Mouse (Mus musculus) neural tube, embryonic 10.5 days (tissue): ENCODE data around the gene Wipf1.
A peak's percentile ranks its signal among the peaks of the same experiment; 100 is the strongest.
"Not testable (repeated sequence)": the region's sequence is repeated elsewhere in the genome, so short reads cannot be mapped to it uniquely, and the experiment has no call there.

Experiments used
- DNase-seq: peaks from one replicate; pipeline ENCODE4 v3.0.0-alpha.2; 2017; ENCODE audit warnings: low spot score; ENCODE audit errors: extremely low spot score

Gene Wipf1

DNA sequence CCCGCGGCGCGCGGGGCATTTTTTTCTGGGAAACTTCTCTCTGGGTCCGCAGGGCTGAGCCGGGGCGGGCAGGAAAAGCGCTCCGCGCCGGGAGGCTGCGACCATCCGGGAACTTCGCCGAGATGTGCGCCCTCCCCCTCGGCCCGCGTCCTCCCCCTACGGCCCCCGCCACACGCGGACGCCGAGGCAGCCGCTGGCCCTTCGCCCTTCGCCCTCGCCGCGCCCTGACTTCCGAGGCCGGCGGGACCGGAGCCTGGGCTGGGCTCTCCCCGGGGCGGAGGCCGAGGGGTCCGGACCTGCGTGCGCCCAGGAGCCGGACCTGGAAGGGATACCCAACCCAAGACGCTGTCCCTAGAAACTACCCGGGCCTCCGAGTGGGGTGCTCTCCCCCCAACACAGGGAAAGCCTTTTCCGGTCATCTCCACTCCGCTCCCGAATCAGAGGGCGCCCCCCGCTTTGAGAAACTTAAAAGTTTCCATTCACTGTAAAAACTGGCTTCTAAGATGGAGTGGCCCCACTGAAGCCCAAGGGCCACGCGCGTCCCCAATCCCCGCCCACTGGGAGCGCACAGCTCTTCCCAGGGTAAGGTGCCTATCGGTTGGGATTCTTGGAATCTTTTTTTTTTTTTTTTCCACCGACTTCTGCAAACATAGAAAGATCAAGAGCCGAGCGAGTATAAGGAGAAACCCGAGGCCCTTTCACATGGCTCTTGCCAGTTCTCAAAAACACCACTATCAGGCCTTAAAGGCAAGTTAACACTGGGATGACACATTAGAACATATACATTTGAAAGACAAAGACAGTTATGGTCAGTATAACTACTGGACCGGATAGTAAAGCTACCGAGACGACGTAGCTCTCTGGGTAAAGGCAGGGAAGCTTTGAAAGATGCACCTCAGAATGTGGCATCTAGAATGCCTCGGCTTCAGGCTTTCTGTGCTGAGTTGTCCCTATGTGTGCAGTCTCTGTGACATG is at the start of gene Wipf1:
Gene Wipf1, minus strand, starts transcription at position 379 of the 975 bp plus-strand sequence.
- DNase-seq: peak; percentile 83

DNA sequence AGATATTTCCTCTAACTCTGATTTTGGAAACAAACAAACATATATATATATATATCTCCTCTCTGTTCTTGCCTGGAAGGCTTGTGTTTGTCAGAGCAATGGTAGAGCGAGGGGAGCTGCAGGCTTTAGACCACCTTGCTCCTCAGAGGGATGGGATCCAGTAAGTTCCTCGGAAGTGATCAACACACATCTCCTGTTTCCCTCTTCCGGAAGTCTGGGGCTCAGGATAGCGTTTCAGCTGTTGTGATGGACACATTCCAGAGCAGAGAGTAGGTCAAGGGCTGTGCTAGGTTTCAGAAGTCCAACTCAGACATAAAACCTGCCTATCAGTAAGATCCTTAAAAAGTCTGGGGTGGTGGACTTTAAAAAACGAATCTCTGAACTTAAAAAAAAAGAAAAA is 49.6 kb upstream of the Wipf1 start:
- DNase-seq: no peak

DNA sequence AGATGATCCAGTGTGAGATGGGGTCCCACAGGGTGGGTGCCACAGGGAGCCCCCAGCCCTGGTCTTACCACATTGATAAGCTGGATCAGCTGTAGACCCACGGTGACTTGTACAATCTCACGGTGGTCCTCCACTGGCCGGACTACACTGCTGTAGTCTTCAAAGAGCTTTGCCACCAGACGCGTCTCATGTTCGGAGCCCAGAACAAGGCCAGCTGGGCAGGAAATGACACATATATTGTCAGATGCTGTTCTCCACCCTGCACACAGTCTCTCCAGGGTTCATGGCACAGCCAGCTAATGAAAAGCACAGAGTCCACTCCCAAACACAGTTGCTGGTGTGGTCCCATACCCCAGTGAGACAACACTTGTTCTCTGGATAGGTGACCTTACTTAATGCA is 44.9 kb upstream of the Wipf1 start:
- DNase-seq: no peak

DNA sequence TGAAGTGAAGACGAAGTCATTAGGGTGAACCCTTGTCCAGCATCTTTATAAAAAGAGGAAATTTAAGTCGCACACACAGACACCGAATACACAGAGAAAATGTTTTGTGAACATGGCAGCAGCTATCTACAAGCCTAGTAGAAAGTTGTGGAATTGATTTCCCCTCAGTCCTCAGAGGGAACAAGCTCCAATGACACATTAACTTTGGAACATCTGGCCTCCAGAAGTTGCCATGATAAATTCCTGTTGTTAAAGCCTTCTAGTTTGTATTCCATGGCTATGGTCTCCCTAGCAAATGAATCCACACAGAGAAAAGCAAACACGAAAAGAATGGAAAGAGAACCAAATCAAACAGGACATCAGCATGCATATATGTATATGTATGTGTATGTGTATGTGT is 44.0 kb upstream of the Wipf1 start:
- no peak for DNase-seq

DNA sequence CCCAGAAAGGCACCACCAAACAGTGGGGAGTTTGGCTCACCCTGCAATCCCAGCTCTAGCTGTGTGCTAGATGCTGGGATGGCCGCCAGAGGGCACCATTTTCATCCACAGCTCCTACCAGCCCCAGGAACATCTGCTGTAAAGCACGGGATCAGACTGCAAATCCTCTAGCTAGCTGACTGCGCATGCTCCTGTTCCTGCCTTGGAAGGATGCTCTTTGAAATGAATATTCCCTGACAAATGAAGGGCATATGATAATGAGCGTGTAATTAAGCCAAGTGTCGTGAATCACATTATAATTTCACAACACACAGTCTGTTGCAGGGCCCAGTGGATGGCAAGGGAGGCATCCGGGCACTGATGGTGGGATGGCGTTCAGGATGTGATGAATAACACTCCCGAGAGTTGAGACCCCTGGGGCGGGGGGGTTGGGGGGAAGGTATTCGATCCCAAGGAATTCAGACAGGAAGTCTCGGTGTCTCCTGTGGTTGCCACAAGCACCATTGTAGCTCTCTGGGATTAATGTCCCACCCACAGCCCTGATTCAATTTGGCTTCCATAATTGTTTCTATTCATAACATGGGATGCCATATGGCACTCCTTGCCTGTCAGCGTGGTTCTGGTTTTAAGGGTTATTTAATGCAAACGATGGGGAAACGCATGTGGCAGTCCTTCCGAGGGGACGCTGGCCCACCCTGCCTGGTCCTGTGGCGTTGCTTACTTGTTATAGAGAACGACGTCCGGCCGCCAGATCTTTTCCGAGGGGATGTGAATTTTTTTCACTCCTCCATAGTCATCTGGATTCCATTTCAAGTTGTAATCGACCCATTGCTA is 43.2 kb upstream of the Wipf1 start:
- peak; percentile 85 for DNase-seq

DNA sequence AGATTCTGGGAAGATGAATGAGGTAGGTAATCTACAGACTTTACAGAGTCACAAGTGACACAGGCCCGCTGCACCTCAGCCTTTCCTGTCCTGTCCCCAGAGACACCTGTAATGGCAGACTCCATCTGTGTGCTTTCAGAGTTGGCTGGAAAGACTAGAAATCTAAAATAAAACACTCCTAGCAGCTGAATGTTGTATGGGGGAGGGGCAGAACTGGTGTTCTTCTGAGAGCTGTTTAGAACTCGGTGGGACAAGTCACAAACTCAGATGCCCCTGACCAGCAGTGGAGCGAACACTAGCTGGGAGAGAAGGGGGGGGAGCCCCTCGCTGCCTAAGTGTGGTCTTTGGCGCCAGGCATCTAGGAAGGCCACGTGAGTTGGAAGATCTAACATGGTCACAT is 42.4 kb upstream of the Wipf1 start:
- no peak for DNase-seq

DNA sequence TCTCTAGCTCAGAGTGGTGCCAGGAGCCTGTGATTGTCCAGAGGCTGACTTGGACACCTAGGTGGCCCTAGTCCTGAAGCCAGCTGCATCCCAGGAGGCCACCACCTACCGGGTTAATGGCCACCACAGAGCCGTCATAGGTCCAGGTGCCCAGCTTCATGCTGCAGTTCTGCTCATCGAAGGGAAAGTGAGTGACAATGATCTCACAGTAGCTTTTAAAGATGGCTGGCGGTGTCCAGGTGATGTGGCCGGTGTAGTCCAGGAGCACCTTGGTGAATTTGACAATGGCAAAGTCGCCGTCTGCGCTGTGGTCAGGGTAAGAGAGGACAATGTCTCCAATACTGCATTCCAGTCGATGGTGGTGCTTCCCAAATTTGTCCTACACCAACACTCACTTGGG is 41.8 kb upstream of the Wipf1 start:
- no peak for DNase-seq

DNA sequence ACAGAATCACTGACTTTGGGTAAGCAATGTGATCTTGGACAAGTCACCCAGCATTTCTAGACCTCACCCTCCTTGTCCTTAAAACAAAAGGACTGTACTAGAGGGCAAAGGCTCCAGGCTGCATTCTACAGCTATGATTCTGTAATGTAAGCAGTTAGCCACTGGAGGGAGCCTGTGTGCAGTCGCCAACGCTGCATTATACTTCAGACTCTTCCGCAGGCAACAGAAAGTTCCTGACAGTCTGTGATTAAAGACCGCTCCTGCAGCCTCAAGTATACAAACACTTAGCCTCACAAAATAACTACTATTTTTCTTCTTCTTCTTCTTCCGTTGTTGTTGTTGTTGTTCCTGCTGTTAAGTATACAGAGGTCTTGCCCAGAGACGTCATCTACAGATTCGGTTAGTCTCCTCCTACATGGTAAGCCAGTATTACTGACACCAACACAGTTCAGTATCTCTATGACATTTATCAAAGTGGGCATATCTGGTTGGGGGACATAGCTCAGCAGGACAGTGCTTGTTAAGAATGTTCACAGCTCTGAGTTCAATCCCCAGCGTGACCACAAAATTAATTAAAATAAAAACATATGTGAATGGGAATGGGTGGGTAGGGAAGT is 37.6 kb upstream of the Wipf1 start:
- no peak for DNase-seq

DNA sequence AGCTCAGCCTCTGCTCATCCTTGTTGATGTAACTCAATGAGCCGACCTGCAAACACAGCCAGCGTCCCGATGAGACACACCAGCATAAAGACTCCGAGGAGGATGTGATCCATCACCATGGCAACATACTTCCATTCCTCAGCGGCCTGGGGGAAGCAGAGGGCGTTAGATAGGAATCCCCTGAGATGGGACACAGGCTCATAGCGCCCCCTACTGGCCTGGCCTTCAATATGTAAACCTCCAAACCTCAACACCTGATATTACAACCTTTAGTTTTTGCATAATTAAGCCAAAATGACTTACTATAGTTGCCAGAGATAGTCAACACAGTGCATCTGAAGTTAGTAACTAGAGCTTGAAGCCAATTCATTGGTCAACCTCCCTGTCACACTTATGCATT is 36.6 kb upstream of the Wipf1 start:
- no peak for DNase-seq

DNA sequence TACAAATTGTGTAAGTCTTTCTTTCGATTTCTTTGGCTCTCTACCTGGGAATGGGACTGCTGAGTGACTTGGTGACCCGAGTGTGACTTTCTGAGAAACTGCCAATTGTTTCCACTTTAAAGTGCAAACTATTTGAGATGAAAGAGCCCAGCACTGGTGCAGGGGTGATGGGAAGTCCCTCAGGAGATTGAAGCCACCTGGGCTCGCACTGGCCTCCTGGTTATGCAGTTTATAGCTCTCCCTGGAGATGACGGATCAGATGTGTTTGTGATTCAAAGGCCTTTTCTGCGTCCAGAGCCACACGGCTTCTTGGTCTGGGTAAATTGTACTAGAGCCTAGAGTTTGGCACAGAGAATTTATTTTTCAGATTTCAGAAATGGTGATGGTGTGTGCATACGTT is 34.2 kb upstream of the Wipf1 start:
- no peak for DNase-seq

DNA sequence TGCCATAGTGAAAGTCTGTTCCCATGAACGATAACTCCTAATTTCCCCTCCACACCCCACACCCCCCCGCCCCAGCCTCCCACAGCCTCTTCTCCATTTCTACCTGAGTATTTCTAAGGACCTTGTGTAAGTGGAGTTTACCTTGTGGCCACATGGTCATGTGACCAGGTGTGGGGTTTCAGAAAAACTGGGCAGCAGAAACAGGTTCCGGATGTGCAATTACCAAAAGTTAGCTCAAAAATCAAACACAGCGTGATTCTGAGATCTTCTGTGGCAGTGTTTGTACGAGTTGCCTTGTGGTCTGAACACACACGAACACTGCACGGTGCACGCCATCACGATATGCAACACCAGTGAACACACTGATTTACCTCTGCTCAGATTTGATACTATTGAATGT is 33.1 kb upstream of the Wipf1 start:
- DNase-seq: no peak

DNA sequence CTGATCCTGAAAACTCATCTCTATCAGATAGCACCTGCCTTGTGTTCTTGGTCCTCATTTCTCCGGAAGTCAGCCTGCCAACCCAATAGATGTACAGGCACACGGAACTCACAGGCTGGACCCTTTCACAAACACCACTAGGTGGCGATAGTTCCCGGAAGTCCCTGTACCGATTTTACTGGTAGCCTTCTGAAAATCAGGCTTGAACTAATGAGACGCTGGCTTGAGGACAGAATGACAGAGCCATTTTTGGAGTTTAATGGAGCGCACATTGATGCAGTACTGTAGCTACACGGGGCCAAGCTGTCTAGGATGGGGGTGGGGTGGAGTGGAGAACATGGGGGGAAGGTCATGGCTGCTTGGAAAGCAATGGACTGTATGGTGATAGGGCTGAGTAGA is 32.1 kb upstream of the Wipf1 start:
- peak; percentile 73 for DNase-seq

DNA sequence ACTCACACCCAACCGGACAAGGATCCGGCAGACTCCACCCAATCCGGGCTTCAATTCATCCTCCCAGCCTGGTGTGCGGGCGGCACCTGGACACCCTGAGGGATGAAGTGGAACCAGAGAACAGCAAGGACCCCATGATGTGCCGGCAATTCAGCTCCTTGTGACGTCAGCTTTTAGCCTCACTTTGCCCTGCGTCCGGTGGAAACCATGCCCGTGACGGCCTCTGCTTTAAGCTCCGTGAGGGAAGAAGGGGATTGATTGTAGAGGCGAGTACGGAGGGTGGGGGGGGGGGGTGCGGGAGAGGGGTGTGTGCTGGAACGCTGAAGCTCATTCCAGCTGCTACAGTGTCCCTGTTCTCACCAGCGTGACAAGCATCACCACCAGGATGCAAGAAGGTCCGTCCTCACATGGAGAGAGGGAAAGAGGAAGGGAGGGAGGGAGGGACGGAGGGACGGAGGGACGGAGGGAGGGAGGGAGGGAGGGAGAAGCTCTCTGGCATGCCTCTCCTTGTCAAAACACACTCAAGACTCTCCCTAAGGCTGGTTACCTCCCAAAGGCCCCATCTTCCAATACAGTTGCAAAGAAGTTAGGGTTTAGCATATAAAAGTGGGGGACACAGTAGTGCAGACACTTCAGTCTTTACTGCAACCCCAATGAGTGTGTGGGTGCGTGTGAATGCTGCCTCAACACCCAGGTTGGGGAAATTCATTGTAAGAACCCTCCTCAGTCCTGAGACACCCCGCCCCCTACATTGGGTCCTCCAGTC is 31.5 kb upstream of the Wipf1 start:
- DNase-seq: peak; percentile 50

DNA sequence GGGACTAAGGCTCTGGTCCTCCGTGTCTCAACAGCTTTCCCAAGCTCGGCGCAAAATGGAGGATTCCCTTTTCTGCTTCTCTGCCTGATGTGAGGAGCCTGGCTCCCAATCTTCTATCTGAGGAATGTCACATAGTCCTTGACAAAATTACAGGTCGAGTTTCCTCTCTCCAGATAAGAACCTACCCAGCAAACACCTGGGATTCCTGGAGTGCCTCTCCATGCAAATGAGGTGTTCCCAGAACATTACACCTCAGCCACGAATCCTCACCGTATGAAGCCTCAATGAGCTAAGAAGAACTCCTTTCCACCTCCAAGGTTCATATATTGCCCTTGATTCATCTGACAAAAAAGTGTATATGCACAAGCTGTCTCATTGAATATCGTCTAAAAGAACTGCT is 30.9 kb upstream of the Wipf1 start:
- DNase-seq: no peak

DNA sequence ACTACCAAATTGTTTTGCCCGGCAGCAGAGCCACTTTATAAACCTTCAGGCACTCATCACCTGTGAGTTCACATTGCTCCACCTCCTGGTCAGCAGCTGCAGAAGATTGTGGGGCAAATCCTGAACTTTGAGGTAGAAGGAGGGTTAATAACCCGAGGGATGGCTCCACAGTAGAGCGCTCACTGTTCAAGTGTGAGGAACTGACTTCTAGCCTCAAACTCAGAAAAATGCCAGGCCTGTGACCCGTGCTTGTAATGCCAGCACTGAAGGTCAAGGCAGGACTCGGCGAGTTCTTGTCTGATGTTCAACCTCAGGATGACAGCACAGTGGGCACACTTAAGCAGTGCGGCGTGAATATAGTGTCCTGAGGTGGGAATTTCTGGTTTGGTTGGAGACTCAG is 28.4 kb upstream of the Wipf1 start:
- DNase-seq: no peak

DNA sequence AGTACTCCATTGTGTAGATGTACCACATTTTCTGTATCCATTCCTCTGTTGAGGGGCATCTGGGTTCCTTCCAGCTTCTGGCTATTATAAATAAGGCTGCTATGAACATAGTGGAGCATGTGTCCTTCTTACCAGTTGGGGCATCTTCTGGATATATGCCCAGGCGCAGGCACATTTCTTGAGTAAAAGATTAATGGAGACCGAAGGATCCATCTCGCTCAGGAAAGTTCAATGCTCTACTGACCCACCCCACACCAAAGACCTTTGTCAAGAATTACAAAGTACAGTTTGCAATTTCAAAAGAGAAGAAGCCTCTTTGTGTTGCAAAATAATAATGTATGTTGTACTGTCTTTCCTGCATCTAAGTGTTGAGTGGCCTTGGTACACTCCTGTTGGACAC is 27.5 kb upstream of the Wipf1 start:
- not testable (repeated sequence) for DNase-seq

DNA sequence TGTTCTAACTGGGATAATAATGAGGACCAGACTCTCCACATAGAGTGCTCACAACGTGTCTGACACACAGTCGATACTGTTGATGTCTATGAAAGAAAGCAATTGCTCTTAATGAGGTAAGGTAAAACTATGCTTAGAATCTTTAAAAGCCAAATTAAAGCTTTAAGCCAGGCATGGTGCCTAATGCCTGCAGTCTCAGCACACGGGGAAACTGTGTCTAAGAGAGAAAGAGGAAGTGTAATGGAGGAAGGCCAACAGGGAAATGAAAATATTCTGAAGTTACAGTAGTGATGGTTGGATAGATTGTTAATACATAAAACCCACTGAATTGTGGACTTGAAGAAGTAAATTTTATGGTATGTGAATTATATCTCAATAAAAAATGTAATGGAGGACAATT is 24.9 kb upstream of the Wipf1 start:
- DNase-seq: no peak

DNA sequence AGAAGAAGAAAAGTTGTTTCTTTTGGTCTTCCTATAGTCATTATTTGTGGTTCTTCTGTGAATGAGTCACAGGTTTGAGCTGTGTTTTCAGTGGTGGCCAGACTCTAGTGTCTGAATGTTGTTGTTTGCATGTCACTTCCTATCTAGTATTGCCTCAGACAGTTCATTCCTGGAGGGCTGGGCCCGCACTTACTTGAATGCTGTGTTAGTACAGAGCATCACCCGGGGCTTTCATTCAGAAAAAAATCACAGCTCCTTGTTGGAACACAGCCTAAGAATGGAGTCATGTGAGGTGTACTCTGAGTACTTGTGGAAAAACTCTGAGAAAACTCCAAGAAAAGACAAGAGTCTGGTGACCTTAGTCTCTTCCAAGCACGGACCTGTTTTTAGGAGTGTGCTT is 23.4 kb upstream of the Wipf1 start:
- DNase-seq: no peak

DNA sequence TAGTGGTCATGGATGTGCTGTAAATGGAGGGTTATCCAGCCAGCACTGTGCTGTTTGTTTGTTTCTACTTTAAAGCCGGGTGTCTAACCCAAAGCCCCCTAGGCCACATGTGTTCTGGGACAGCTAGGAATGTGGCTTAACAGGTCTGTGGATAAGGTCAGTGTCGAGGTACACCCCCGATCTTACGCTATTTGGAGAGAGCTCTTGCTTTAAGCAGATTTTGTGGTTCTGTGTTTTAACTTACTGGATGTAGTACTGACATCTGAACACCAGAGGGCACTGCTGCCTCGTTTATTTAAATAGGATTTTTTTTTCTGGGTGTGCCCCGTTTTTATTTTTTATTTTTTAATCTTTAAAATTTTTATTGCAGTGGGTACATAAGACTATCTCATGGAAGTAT is 21.2 kb upstream of the Wipf1 start:
- DNase-seq: no peak

DNA sequence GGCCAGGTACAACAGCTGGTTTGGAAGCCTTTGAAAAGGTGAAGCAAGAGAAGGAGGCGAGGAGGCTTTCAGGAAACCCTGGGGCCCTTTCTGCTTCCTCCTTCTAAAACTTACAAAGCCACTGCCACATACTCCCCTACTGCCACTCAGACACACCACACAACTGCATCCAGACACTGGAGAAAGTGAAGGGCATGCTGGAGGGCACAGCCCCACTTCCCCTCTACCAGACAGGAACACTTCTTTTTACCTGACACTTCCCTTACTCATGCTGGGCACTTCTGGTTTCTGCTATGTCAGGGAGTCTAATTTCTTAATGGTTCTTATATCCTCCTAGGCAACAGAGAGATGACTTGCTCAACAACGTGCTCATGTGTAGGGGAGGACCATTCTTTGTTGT is 19.0 kb upstream of the Wipf1 start:
- no peak for DNase-seq

DNA sequence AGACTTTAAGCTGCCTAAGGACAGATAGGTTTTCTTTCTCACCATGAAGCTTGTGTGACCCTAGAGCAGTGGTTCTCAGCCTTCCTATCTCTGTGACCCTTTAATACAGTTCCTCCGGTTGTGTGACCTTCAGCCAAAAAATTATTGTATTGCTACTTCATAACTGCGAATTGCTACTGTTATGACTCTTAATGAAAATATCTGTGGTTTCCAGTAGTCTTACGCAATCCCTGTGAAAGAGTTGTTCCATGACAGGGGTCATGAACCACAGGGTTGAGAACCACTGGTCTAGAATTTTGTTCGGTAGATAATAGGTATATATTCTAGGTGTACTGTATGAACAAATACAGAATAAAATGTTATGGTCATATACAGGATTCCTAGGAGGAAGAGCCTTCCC is 17.7 kb upstream of the Wipf1 start:
- no peak for DNase-seq
